Mouse (Mus musculus) cerebellum, postnatal 25 days (tissue): ENCODE data around the gene Eprs.
A peak's percentile ranks its signal among the peaks of the same experiment; 100 is the strongest.

ENCODE experiments used
- DNase-seq, 2 experiments: peaks; one replicate each; pipeline ENCODE4 v3.0.0; 2021; ENCODE audit warnings: mixed read lengths in 2 of 2

Eprs gene

DNA sequence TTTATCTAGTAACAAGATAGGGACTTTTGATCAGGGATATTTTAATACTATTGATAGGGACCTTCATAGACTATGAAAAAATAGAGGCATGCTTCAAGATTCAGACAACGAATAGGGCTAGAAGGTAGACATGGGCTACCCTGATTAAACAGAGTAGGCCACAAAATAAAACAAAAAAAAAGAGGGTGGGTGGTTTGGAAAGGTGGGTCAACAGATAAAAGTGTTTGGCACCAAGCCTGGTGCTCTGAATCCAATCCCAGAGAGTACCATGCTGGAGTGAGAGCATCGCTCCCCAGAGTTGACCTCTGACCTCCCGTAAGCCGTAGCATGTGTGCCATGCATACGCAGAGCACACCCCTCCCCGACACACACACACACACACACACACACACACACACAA is 89.6 kb downstream of the Eprs start:
- DNase-seq = no peak

DNA sequence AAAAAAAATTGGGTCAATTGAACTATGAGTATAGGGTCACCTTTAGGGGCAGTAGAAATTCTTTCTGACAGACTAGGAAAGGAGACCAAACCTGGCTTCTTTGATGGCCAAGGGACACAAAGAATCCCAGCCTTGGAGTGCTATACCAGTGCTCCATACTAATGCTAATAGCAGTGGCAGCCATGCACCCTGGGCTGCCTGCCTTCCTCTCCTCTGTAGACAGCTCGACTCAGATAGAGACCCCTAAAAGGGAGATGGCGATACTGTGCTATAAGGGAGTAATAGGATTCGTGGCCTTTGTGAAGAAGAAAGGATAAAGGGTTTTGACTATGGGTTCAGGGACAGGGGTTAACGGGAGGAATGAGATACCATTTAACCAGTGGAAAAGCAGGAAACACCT is 91.3 kb downstream of the Eprs start:
- no peak for DNase-seq

DNA sequence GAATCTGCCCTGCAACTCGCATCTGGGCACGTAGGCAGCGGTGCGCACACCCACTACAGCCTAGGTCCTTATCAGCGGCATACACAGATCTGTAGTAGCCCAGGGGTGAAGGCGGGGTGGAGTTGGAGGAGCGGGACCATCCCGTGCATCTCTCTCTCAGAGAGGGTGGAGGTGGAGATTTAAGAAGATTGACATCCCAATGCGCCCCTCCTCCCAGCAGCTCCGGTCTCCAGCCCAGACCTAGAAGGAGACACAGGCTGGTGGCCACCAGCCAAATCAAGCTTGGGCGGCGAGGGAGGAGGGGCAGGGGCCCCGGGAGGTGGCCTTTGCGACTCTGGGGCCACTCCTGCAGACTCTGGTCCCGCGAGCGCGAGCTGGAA is 91.7 kb downstream of the Eprs start, which contains the start of gene Slc30a10:
Gene Slc30a10 (plus strand): TSS at position 274 of the 380 bp plus-strand sequence.
- peak; percentile 63 to 71 for DNase-seq

DNA sequence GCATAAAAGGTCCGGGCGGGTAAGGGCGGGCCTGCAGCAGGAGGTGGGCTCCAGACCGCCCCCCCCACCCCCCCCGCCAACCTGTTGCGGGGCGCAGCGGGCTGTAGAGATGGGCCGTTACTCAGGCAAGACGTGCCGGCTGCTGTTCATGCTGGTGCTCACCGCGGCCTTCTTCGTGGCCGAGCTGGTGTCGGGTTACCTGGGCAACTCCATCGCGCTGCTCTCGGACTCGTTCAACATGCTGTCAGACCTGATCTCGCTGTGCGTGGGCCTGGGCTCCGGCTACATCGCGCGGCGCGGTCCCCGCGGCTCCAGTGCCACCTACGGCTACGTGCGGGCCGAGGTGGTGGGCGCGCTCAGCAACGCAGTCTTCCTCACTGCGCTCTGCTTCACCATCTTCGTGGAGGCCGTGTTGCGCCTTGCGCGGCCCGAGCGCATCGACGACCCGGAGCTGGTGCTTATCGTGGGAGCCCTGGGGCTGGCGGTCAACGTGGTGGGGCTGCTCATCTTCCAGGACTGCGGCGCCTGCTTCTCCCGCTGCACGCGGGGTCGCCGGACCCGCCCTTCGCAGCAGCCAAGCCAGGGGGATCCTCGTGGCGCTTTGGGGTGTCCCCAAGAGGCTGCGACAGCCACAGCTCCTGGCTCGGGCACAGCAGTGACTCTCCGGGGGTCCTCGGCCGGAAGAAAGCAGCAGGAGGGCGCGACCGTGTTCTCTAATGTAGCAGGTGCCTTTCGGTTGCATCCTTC is 92.3 kb downstream of the Eprs start:
- peak; percentile 54 to 58 for DNase-seq

DNA sequence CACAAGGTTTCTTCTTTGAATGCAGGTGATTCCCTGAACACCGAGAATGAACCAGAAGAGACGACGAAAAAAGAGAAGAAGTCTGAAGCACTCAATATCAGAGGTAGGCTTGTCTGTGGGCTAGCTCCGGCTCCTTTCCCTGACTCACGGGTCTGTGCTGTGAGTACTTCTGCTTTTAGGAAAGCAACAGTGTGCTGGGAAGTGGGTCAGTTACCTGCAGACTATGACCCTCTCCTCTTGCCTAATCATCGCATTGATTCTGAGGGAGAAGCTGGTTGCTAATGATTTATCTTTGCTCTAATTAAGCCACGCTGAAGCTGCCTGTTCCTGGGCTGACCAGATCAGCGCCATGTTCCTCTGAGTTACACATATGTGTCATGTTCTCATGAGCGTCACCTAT is 93.5 kb downstream of the Eprs start:
- no peak for DNase-seq

DNA sequence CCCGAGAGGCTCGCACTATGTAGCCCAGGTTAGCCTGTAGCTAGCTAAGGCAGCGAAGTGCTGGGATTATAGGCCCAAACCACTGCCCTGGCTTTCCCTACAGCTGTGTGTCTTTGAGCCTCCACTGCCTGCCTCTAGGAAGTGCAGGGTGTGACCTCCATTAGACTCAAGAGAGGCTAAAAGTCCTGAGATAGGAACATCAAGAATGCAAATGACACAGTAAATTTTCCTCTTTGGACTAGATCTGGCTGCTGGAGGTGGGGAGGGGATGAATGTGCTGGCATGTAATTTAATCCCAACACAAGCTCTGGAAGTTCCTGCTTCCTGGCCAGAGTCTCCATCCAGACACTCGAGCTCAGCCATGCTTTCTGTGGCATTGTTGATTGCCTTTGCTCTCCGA is 97.3 kb downstream of the Eprs start:
- no peak for DNase-seq

DNA sequence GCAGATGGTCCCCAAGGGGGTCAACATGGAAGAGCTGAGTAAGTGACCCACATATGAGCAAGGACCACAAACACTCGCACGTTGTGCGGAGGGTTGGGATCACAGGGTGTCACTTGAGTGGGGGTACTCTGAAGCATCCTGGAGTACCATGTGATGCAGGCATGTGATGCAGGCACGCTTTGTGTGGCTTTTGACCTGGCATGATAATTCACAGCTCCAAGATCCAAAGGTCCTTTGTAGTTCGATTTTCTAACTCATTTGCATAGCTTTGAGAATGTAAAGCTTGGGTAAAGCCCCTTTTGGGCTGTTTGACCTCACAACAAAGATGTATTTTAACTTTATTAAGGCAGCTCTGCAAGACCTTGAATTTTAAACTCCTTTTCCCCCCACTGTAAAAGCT is 100.0 kb downstream of the Eprs start:
- no peak for DNase-seq

DNA sequence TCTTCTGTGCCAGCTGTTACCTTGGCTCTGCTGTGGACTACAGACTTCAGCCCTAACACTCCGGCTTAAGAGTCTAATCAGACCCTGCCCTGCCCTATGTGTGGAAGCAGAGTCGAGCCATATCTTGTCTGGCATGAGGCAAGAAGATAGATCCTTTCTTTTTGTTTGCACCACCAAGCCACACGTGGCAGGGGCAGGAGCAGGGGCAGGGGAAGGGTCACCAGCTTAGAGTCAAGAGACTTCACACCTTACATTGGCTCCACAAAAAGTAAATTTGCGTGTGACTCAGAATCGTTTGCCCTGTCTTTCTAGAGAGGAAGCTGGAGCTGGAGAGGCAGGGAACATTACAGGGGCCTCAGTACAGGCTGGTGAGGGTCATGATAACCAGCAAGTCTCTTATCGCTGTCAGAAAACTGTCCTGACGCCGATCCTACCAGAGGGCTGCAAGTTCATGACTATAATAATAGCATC is 106.7 kb downstream of the Eprs start:
- no peak for DNase-seq

DNA sequence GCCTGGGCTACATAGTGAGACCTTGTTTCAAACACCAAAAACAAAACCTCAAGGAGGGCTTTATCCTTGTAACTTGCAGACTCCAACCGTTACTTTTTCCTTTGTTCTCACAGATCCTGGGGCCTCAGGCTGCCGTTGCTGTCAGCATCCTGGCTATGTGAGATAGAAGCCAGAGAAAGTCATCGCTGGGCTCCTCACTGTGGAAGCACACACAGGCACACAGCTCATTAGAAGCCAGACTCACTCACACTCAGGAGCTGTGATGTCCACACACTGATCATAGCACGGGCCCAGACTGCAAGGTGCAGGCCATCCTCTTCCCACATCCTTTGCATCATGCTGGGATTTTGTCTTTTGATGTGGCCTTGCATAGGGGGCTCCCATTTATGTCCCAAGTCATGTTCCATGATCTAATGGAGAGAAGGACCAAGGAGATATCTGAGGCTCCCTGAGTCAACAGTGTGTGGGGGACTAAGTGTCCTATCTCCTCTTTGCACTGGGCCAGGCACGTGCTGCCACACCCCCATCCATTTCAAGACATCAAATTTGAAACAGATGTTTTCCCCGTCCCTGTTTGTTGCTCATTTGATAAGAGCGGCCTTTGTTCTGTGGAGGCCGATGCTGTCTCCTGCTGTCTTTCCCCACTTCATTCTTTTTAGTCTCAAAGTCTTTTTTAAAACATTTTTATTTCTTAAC is 109.3 kb downstream of the Eprs start:
- DNase-seq = no peak

DNA sequence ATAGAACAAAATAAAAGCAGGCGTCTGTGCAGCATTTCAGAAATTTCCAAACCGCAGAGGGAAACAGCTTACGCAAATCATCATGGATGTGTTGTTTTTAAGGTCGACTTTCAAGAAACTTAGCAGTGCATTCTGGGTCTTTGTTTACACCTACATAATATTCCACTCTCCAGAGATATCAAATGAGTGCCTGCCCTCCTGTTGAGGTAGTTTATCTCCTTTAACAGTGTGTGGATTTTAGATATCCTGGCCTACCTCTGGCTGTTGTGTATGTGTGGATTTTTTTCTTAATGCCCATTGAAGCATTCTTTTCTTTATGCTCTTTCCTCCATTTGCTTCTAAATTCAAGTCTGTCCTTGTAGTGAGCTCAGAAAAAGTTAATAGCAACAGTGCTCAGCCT is 109.9 kb downstream of the Eprs start:
- no peak for DNase-seq

DNA sequence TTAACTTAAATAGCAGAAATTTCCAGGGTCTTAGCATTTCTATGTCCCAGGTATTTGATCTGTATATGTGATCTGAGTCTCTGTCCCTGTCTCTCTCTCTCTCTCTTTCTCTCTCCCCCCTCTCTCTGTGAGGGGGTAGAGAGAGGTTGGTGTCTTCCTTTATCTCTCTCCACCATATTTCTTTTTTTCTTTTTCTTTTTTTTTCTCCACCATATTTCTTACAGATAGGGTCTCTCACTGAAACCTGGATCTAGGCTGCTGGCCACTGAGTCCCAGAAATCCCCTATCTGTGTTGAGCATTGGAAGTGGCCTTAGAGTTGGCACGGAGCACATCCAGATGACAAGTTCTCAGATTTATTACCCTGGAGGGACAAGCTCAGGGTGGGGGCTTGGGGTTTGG is 110.6 kb downstream of the Eprs start:
- no peak for DNase-seq
